Mouse (Mus musculus) liver, postnatal 0 days (tissue): ENCODE measurements at regions not wholly inside any gene's neighbourhood (a gene's known extent, or its start where the extent isn't known, plus 50 kb on each side); places are given as distances from the start of the nearest gene placed in this dataset.

Experiments
- CTCF ChIP-seq: sonication (generic); IDR thresholded peaks from 2 replicates; pipeline ENCODE4 v1.5.1; 2016; ENCODE audit warnings: antibody characterized with exemption, low read depth
- EP300 ChIP-seq: IDR thresholded peaks from 2 replicates; pipeline ENCODE4 v1.6.1; 2016; ENCODE audit warnings: antibody characterized with exemption, low read depth, mild to moderate bottlenecking

DNA sequence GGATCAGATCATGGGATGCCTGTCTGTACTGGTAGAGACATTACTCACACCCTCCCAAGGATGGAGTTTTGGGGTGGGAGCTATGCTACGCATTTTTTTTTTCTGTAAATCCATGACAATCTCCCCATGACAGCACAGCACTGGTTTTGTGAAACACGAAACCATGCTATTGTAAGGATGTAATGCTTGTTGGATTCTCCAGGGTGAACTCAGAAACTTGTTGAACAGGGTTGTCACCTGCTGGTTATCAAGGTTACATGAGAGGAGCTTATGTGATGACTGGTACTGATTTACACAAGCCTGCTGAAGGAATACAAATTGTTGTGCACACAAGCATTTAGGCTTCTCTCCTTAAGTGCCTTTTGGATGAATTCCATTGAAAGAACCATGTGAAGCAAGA lies 263.3 kb downstream of the Wdr11 start:
- TF ChIP-seq CTCF (no peak), EP300 (no peak)
